Mouse (Mus musculus): ENCODE results near the gene Nlgn3. TPM values are rescaled to one million over a fixed set of nuclear protein-coding genes. Genes with fewer than 3 reads are reported as not detected.

The Nlgn3 gene
- under 1 TPM; 0.51 to 0.69 TPM for total RNA-seq (2021)
- long read RNA-seq, experiment 1, partial matches to known transcripts, result 0 of 1 reads
- long read RNA-seq, experiment 1, other reads (novel, unspliced or antisense), result 1 of 1 reads
- long read RNA-seq, experiment 2, result 0 reads

DNA sequence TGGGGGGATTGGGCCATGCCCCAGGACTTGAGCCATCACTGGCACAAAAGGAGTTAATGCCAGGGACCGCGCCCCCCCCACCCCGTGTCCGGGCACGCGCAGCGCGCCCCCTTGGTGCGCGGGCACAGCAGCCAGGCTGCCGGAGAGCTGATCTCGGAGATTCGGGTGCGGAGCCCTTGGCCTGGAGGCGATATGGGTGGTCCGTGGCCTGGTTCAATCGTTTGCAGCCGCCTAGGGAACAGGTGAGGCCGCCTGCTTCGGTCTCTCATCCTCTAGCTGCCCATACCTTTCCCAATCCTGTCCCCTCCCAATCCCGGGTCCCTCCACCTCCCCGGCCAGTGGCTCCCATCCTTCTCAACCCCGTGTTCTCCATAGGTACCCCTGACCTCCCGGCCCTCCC is at the start of gene Nlgn3:
Gene Nlgn3, plus strand, starts transcription at position 114 of the 400 bp plus-strand sequence.
- intact Hi-C loops (cut with DNase I), result no loop called here
- peak in 1 of 2 experiments; percentile 3 for DNase-seq

DNA sequence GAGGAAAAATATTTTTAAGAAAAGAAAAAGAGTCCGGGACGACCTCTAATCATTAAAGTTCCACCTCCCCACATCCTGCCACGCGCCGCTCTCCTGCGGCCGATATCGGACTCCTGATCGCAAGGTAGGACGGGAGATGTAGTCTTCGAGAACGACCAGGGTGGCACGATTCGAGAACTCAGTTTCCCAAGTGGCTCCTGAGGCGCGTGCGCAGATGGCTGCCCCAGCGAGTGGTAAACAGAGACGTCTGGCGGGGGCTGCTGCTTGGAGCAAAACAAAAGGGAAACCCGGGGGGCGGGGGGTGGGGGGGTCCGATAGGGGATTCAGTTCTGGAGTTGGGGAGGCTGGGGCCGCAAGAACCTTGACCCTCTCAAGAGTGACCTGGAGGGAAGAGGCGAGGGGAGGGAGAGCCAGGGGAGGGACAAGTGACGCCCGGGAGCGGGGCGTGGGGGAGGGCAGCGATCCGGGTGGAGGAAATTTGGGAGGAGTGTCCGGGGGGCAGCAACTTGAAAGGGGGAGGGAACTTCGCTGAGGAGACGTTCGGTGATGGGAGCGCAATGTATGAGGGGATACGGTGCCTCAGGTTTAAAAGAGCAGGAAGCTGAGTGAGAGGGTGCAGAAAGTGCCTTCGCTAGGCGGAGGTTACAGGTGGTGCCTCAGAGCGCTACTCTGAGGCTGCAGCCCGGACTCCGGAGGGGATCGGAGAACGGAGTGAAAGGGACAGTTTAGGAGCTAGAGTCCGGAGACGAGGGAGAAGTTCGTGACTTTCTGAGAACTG is 44.8 kb upstream of the Nlgn3 start, which contains the start of gene Foxo4:
Gene Foxo4, plus strand, starts transcription at position 577 of the 778 bp plus-strand sequence.
- intact Hi-C loops (cut with DNase I), result no loop called here
- peak; percentile 84 to 85 for DNase-seq

DNA sequence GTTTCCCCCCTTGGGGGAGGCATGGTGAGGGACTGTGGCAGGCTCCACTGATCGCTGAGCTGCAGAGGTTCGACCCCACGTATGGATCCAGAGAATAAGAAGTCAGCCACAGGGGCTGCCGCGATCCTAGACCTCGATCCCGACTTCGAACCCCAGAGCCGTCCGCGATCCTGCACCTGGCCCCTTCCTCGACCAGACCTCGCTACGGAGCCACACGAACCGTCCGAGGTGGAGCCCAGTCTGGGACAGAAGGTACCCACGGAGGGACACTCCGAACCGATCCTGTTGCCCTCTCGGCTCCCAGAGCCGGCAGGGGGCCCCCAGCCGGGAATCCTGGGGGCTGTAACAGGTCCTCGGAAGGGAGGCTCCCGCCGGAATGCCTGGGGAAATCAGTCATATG is 44.2 kb upstream of the Nlgn3 start:
- peak in 1 of 2 experiments; percentile 6 for DNase-seq
- intact Hi-C loops (cut with DNase I), result no loop called here

DNA sequence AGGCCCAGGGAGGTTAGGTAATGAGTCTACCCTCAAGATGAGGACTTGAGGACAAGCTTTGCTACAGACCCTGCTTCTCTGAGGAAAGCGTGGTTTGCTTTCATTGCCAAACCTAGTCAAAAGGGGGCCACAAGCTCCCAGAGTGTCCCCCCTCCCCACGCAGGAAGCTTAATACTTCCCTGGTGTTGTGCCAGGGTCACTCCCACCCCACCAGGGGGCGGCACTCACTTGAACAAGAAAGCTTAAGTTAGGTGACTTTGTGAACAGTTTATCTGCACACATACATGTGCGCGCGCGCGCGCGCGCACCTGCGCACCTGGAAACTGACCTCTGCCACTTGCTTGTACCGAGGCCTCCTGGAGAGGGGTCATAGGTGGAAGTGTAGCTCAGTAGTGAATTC is 42.4 kb upstream of the Nlgn3 start:
- intact Hi-C loops (cut with DNase I), result no loop called here
- DNase-seq, result peak; percentile 15 to 25

DNA sequence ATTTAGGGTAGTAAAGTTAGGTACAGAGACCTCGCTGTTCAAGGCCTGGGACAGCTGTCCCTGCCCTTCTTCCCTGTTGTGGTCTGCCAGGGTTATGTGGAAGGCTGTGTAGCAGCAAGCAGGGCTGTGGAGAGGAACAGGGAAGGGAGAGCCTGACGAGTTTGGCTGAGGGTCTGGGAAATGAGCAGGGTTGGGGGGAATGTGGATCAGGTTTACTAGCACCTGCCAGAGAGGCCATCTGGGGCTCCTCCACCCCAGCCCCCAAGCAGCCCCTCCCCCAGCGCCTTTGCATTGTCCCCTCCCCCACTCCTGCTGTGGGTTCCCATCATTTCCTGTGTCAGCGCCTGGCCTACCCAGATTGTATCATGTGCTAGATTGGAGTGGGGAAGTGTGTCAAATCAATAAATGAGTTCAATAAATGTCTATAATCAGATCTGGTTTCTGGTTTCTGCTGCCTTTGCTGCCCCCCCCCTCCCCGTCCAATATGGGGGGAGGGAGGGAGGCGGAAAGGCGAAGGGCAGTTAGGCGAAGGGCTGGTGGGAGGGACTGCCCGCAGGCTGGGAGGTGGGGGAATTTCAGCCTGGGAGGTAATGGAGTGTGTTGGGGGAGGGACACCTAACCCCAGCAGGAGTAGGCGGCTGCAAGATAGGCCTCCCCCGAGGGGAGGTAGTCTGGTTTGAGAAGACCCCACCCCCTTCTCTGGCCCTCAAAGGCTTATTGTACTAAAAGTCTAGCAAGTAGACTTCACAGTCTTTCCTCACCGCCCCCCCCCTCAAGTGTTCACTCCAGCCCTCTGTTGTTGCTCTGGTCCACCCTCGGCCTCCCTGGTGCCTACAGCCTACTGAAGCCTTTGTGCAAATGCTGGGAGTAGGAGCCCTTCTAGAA is 38.3 kb upstream of the Nlgn3 start:
- DNase-seq, result no peak
- intact Hi-C loops (cut with DNase I), result no loop called here

DNA sequence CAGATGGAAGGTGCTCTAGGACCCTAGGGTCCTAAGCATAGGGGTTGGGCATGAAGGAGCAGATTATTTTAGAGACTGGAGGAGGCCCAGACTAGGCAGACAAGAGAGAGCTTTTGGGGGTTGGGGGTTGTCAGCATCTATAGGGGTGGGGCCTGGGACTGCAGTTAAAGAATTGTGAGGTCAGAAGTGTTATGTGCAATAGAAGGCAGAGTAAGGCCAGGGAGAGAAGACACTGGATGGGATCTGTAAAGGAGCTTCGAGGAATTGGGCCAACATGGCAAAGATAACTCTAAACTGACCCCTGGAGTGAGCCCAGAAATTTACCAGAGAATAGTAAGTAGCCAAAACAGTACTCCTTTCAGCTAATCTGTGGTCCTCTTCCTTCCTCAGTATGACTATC is 35.1 kb upstream of the Nlgn3 start, which contains the start of gene Gm614:
Gene Gm614, minus strand, starts transcription at position 101 of the 400 bp plus-strand sequence.
- no peak for DNase-seq
- intact Hi-C loops (cut with DNase I), result no loop called here

DNA sequence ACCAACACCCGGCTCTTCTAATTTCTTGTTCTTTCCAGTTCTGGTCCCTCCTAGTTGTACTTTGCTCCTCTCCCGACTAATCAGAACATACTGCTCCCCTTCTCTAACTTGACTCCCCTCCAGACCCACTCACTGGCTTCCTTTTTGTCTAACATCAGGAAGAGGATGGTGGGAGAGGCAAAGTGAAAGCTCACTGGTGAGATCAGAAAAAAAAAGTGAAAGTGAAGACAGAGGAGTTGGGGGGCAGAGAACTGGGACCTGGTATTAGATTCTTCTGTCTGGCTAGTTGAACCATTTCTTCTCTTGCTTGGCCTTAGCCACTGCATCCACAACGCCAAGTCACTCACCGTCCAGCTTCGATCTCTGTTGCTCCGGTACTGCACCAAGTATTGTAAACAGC is 32.3 kb upstream of the Nlgn3 start:
- intact Hi-C loops (cut with DNase I), result no loop called here
- DNase-seq, result no peak

DNA sequence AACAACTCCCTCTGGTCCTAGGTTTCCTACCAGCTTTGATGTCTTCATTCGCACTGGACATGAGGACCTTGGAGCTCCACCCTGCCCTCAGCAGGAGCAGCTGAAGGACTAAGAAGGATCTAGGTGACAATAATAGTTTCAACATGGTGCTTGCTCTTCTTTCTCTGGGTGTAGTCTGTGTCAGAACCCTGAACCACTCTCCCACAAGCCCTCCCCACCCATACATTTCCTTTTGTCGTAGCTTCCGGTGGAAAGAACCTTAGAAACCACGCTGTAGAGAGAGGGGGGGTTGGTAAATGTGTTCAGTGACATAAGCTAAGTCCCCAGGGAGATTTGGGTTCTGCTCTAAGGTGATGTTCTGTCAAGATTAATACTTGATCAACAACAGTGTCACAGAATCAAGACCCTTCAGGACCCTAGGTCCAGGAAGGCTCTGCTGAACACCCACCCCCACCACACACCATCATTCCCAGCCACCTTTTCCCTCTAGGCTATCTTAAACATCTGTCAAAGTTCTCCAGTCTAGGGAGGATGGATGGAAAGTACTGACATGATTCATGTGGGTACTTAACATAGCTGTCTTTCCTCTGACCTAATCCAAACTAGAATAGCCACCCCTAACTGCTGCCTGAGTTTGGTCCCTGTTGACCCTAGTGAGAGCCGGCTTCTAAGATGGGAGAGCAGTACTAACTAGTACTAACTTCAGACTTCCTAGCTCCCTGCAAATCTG is 30.8 kb upstream of the Nlgn3 start, which contains the start of gene Il2rg:
Gene Il2rg, minus strand, starts transcription at position 231 of the 730 bp plus-strand sequence.
- intact Hi-C loops (cut with DNase I), result no loop called here
- no peak for DNase-seq

DNA sequence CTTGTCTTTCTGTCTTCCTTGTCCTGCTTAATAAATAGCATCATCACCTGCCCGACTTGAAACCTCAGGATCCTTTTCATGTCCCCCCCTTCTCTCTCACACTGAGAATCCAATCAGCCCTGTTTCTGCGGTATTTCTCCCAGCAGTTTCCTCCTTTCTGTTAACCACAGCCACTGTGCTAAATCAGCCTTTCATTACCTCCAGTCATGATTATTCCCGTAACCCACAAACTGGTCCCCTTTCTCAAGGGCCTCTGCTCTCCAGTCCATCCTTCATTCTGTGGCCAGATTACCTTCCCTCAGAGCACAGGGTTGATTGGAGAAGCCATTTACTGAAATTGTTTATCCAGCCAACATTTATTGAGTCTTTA is 30.2 kb upstream of the Nlgn3 start, which contains the start of gene Gm20489:
Gene Gm20489, minus strand, starts transcription at position 269 of the 370 bp plus-strand sequence.
- DNase-seq, result no peak
- intact Hi-C loops (cut with DNase I), result no loop called here

DNA sequence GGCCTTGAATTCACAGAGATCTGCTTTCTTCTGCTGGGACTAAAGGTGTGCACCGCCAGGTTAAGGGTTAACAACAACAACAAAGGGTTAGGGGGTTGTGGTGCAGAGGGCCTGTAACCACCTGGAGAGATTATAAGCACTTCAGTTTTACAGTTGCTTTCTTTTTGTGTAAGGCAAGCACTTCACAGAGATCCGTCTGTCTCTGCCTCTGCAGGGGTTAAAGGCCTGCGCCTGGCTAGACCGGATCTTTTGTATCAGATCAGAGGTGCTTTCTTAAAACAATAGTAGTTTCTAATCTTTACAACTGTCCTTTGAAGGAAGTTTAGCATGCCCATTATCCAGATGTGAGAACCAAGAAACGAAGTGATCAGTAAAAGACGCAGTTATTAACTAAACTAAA is 25.6 kb upstream of the Nlgn3 start:
- DNase-seq, result no peak
- intact Hi-C loops (cut with DNase I), result loop anchor here (5.0 kb wide), 1 partner anchor 51 kb away; the partner anchor contains the start of gene Snx12

DNA sequence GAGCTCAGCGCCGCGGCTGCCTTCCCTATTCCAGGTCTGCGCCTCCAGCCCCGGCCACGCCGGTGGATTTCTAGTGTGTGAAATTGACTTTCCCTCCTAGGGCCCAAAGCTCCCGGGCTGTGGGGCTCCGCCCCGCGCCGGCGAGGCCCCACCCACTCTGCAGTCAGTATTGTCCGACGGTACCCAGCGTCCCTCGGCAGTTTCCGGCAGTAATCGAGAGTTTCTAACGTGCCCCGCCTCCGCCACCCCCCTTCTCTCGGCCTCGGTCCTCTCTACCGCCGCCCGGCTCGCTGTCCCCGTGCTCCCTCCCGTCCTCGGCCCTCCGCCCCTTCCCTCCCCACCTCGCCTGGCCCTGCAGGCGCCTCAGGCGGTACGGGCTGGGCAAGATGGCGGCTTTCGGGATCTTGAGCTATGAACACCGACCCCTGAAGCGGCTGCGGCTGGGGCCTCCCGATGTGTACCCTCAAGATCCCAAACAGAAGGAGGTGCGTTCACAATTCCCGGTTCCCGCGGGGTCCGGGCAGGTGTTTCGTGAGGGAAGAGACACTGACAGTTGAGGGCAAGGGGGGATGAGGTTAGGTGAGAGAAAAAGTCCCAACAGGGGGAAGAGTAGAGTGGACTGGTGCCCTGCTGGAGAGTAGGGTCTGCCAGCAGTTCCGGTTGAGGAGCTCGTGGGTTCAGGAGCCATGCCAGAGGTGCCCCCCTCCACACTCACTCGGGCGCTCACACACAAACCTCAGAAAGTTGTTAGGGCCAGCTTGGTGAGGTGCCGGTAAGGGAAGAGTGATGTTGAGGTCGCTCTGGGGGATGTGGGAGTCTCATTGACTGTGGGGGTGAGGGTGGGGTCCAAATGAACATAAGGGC is 24.9 kb upstream of the Nlgn3 start, which contains the start of gene Med12:
Gene Med12, plus strand, starts transcription at position 156 of the 864 bp plus-strand sequence.
- peak; percentile 88 to 89 for DNase-seq
- intact Hi-C loops (cut with DNase I), result loop anchor here (5.0 kb wide), 1 partner anchor 52 kb away; the partner anchor contains the start of gene Snx12

DNA sequence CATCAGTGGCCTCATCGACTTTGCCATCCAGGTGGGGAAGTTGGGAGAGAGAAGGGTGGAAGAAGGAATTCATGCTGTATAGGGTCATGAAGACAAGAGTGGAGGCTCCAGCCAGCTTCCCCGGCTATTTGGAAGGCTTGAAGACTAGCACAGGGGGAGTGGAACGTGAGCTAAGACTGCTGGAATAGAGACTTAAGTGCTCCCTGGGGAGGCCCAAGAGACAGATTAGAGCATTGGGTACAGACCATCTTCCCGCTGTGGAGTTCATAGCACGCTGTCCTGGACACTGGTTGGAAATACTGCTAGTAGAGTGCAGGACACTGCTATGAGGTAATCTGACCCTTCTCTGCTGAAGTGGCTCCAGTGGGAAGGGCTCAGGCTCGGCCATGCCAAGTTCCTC is 16.2 kb upstream of the Nlgn3 start:
- intact Hi-C loops (cut with DNase I), result no loop called here
- no peak for DNase-seq

DNA sequence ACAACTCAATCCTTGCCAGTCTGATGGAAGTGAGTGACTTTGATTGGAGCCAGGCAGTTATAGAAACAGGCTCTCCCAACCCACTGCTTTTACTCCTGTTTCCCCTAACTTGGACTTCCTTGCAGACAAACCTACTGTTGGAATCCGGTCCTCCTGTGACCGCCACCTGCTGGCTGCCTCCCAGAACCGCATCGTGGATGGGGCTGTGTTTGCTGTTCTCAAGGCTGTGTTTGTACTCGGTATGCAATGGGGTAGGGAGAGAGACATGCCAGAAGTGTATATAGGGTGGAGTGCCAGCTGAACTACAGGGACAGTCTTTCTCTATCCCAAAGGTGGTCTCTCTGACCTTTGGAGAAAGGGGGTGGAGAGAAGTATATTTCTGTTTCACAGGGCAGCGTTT is 13.4 kb upstream of the Nlgn3 start:
- intact Hi-C loops (cut with DNase I), result no loop called here
- peak; percentile 42 to 62 for DNase-seq

DNA sequence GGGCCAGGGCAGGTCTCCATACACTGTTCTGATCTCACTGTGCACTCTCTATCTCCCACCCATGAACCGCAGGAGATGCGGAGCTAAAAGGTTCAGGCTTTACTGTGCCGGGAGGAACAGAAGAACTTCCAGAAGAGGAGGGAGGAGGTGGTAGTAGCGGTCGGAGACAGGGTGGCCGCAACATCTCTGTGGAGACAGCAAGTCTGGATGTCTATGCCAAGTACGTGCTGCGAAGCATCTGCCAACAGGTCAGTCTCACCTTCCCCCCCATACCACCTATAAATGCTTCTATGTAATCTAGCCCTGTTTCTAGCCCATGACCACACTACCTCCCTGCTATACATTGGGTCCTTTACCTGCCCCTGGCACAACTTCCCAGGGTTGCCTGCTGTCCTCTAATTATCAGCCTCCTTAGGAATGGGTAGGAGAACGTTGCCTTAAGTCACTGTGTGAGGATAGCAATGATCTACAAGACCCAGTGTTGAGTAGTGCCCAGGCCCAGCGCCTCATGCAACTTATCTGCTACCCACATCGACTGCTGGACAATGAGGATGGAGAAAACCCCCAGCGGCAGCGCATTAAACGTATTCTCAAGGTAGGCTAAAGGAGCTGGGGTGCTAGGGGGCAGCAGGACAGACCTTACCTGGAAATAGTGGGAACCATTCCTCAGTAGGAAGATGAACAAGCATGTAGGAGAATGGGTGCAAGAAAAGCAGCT is 12.9 kb upstream of the Nlgn3 start:
- intact Hi-C loops (cut with DNase I), result no loop called here
- DNase-seq, result no peak

DNA sequence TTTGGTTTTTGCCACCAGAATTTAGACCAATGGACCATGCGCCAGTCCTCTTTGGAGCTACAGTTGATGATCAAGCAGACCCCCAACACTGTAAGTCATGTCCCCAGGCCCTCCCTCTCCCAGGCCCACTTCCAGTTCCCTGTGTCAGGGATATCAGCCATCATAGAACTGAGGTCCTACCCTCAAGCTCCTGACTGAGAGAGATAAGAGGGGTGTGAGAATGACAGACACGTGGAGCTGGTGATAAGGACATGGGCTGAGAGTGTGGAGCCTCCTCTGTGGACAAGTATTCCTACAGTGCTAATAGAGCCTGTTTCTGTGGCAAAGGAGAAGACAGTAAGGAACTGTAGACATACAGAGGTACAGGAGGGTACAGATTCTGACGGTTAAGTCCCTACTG is 11.4 kb upstream of the Nlgn3 start:
- intact Hi-C loops (cut with DNase I), result no loop called here
- no peak for DNase-seq

DNA sequence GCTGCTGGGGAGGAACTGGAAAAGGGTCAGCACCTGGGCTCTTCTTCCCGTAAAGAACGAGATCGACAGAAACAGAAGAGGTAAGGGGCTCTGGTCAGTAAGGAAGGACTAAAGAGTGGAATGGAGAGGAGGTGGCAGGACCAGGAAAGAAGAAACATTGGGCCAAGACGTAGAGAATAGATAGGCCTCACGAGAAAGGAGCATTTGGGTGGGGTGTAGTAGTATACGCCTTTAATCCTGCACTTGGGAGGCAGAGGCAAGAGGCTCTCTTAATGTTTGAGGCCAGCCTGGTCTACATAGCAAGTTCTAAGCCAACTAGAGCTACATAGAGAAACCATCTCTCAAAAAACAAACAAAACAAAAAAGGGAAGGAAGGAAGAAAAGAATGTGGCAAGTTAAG is 10.5 kb upstream of the Nlgn3 start:
- DNase-seq, result no peak
- intact Hi-C loops (cut with DNase I), result no loop called here

DNA sequence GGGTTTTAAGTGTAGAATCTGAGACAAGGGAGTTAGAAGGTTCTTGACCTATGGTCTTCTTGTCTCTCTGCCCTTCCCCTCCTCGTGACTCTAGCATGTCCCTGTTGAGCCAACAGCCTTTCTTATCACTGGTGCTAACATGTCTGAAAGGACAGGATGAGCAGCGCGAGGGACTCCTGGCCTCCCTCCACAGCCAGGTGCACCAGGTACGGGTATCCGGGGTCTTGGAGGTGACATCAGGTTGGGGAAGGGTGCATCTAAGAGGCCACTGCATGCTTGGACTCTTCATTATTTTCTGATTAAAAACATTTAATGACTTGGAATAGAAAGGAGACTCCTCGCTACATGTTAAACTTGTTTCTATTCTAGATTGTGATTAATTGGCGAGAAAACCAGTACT is 9.9 kb upstream of the Nlgn3 start:
- intact Hi-C loops (cut with DNase I), result no loop called here
- DNase-seq, result no peak

DNA sequence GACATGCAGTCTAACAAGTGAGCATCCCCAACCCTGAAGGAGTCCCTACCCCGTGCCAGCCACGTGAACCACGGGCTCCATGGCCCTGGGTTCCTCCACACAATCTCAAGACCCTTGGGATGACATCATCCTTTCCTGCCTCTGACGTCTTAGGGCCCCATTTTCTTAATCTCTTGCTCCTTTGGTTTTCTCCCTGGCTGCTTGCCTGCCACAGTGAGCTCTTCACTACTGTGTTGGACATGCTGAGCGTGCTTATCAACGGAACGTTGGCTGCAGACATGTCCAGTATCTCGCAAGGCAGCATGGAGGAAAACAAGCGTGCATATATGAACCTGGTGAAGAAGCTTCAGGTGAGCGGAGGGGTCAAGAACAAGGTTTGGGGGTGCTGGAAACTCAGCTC is 8.9 kb upstream of the Nlgn3 start:
- DNase-seq, result no peak
- intact Hi-C loops (cut with DNase I), result no loop called here
